Mouse (Mus musculus) activated CD4-positive, CD25-positive, alpha-beta regulatory T cell, adult 9 weeks (primary cell): ENCODE data around the gene Herpud2. TPM values are rescaled to one million over a fixed set of nuclear protein-coding genes. Genes with fewer than 3 reads are reported as not detected.

Experiments
- polyA plus RNA-seq: library from polyadenylated mRNA; unstranded; fragments of 100-300 nt; shearing (Covaris generic); gene quantifications from one replicate; pipeline ENCODE4 v1.2.1, GENCODE M21; 2017

Herpud2 gene
- 7.1 TPM for polyA plus RNA-seq

GRCm38 (mm10) chr9:25151611-25152241 lies at the start of gene Herpud2:
TSS of gene Herpud2 (minus strand) at chr9:25151820.

DNA sequence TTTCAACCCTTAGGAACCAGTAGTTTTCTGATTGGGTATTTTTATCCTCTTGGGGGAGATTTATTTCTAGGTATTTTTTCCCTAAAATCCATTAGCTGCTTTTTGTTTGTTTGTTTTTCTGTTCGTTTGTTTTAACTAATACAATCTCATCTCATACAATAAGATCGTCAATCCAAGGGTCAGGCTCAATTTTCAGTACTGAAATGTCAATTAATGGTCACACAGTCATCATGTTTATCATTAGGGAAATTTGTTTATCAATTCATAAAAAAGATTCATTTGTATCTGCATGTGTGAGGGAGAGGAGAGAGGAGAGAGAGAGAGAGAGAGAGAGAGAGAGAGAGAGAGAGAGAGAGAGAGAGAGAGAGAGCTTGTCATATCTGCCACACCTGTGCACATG lies 62.5 kb downstream of the Herpud2 start, which contains the start of gene Gm10181:
Gm10181 (plus strand) TSS at position 301 of the 400 bp plus-strand sequence.

Other genes starting within 250 kb of the Herpud2 start
- not detected for gene Gm10181, start 62.4 kb downstream of the Herpud2 start, polyA plus RNA-seq
- gene Sept7, start 100.6 kb upstream of the Herpud2 start, polyA plus RNA-seq: 410 TPM